Mouse (Mus musculus): ENCODE data around the gene Cyp2a12.
"Not testable (repeated sequence)": the region's sequence is repeated elsewhere in the genome, so short reads cannot be mapped to it uniquely, and the experiment has no call there.

Gene Cyp2a12

DNA sequence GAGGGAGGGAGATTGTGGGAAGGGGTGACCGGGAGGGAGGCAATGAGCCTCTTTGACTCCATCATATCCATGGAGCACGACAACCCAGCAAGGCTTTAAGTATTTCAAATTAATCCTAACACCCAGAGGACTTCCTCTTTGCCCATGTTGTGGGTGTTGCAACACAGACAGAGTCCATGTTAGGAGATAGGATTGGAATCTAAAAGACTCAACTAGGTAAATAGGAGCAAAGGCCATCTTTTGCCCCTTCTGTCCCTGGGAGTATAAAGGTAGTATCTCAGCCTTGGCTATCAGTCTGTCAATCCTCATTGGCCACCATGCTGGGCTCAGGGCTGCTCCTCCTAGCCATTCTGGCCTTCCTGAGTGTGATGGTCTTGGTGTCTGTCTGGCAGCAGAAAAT lies at the start of gene Cyp2a12:
Cyp2a12 (plus strand) TSS at position 293 of the 400 bp plus-strand sequence.
- in situ Hi-C loops (cut with MboI, MseI), result no loop called here

DNA sequence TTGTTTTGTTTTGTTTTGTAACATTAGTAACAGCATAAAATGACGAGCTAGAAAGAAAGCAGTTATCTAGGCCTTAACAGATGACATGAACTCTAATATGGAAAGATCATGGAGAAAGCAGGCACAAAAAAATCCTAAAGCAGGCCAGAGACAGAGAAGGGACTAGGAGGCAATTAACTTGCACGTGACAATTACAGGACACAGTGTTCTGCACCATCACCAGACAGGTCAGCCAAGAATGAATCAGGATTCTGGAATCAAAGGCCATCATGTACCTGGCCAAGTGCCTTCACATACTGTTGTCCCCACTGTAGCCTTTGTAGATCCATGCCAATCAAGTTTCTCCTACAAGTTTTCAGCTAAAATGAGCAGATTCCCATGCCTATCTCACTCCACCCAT lies 47.4 kb upstream of the Cyp2a12 start:
- in situ Hi-C loops (cut with MboI, MseI), result not testable (repeated sequence)

DNA sequence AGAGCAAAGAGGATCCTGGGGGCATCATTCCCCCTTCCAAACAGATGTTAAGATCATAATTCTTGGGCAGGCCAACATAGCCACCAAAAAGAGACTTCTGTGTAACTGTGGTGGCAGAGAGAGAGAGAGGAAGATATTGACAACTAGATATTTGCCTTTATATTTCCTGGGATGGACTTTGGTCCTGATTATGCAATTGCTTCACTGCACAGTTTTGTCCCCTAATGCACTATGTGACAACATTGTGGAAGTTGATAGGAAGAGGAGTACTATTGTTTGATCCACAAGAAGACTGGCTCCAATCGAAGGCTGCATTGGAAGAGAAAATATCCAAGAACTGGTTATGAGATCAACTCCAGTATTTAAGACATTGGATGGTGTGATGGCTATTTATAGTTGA lies 46.9 kb upstream of the Cyp2a12 start:
- in situ Hi-C loops (cut with MboI, MseI), result not testable (repeated sequence)

DNA sequence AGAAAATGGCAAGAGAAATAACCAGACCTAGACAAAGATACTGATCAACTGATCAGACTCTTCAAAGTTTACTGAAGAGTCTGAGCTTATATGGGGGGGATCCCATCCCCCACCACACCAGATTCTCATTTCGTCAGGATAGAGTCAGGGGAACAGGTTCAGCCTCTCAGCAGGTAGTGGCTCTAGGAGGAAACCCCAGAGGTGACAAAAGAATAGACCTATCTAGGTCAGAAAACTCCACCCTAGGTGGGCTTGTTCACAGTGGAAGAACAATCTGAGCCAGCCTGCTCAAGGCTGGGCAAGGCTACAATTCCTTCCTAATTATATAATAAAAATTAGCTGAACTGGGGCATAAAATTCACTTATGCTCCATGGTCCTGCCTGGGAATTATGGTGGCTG lies 46.3 kb upstream of the Cyp2a12 start:
- in situ Hi-C loops (cut with MboI, MseI), result no loop called here

DNA sequence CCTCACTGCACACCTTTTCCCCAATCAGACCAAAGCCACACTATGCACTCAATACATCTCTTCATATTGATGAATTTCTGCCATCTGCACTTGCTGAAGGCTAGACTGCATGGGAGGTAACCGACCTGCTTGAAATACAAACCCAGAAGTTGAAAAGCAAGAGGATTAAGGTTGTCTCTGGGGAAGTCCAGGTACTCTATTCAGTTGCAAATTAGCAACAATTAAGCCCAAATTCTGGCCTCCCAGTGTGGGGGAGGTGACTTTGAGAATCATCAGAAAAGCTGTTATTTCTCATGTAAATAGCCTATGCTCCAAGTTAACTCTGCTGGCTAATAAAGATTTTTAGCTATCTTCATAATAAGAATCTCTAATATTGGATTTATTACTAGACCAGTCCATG lies 45.7 kb upstream of the Cyp2a12 start:
- in situ Hi-C loops (cut with MboI, MseI), result not testable (repeated sequence)

DNA sequence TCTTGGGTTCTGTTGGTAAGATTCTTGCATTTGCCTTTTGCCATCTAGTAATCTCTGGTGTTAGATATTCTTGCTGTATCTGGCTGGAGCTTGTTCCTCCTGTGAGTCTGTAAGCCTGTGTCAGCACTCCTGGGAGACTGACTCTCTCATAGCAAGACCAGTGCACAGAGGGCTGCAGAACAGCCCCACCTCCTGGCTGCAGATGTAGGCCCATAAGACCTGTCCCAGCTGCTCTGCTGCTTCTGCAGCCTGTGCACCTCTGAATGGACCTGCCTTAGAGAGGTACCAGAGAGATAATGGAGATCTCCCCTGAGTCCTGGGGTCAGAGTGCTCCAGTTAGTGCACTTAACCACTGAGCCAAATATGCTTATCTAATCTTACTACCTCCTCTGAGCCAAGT lies 2.3 kb upstream of the Cyp2a12 start:
- in situ Hi-C loops (cut with MboI, MseI), result not testable (repeated sequence)

DNA sequence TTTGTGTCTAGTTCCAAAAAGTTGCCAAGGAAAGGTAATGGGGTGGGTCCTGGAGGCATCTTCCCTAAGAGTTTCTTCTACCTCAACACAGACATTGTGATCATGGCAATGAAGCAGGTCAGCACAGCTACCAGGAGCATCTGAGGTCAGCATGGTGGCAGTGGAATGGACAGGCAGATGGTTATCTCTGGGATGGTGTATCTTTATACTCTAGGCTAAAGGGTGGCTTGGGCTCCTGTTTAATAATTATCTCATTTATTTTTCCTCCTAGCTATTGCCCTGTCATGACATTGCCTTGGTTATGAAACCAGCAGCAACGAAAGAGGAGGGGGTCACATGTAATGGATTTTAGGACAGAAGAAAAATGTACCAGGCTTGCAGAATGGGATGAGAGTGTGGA lies 20.0 kb downstream of the Cyp2a12 start:
- in situ Hi-C loops (cut with MboI, MseI), result not testable (repeated sequence)

DNA sequence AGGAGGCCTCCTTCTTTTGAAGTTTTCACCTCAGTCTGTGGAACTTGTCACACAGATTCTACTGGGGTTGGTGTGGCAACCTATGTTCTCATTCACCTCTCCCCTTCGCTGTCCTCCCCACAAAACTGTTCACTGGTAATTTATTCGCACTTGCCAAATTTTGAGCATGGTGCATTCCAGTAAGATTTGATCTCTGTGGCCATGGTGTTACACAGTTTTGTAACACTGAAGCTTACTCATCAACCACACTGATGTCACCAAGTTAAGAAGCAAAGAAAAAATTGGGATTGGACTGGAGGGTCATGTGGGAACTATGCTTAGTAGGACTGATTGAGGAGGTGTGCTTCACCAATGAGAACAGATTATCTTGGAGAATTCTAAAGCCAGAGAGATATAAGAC lies 30.5 kb downstream of the Cyp2a12 start:
- in situ Hi-C loops (cut with MboI, MseI), result loop anchor here (5.0 kb wide), 1 partner anchor 157 kb away; no protein-coding TSS in a partner anchor

DNA sequence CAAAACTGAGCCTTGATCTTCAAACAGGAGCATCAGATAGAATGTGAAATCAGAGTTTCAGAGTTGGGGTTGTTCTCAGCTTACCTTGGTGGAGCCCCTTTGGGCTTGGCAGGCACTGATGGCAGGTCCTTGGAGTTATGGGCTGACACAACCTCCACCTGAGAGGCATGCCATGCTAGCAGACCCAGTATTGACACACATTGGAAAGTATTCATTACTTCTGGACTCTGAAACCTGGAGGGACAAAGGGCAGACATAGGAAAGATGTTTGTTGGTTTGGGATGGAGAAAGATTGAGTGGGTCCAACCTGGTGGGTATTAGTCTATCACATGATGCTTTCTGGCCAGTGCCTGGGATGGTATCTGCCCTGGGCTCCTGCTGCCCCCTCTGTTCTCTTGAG lies 31.0 kb downstream of the Cyp2a12 start:
- in situ Hi-C loops (cut with MboI, MseI), result loop anchor here (5.0 kb wide), 1 partner anchor 158 kb away; no protein-coding TSS in a partner anchor

DNA sequence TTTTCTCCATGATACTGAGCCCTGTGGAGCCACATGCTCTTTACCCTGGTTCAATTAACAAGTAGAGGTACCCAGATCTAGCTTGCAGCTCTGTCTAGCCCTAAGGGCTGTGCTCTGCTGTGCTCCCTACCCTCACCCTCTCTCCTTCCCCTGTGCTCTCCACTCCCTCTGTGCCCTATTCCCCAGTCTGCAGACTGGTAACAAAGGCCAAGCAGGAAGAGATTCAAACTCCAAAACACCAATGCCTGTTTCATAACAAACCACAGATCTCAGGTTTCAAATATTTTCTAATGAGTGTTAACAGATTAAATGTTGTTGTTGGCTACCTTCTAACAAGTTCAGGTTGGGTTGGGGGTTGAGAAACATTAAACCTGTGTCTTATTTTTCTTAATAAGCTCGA lies 49.8 kb downstream of the Cyp2a12 start:
- in situ Hi-C loops (cut with MboI, MseI), result no loop called here

DNA sequence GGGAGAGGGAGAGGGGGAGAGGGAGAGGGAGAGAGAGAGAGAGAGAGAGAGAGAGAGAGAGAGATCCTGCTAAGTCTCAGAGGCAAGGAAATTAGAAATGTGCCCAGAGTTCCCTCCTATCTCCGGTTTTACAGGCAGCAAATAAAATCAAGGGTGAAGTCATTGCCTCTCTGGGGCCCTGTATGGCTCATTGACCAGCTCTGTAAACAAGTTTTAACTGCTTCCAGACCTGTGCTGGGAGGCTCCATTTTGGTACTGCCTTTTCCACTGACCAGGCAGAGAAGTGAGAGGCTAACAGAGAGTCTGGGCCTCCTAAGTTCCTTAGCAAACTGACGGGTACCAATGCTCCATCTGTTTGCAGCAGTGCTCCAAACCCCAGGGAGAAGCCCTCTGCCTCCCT lies 52.7 kb downstream of the Cyp2a12 start:
- in situ Hi-C loops (cut with MboI, MseI), result no loop called here

Measured in T-helper 1 cell (primary cell).